Mouse (Mus musculus) kidney, adult 9 months (tissue): ENCODE measurements around the gene Tpt1.

Experiments
- DNase-seq: peaks from one replicate; pipeline ENCODE4 v3.0.0; 2022

Tpt1 gene

DNA sequence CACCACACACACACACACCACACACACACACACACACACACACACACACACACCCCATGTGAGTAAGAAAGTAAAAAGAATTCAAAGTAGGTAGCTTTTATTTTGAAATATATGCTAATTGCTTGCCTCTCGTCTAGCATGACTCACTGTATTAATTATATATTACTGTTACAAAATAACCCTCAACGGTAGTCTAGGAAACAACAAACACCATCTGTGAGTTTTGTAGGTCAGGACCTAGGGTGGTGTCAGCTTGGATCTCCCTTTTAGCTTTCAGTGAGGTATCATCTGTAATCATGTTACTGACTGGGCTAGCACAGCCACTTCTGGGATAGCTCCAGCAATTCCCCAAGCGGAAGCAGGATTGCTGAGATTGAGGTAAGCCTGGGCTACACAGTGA lies 32.4 kb downstream of the Tpt1 start:
- no peak for DNase-seq

DNA sequence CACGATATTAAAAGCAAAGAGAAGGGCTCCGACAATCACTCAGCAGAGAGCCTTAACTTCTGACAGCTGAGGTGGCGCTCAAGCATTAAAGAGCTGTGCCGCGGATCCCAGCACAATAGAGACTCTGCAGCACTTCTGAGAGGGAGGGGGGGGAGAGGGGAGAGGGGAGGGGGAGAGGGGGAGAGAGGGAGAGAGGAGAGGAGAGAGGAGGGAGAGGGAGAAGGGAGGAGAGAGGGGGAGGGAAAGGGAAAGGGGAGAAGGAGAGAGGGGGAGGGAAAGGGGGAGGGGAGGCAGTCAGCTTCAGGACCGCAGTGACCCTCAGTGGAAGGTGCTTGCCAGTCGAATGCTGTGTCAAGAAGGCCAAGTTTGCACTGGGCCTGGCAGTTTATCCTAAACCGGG lies 34.1 kb downstream of the Tpt1 start:
- DNase-seq: no peak

DNA sequence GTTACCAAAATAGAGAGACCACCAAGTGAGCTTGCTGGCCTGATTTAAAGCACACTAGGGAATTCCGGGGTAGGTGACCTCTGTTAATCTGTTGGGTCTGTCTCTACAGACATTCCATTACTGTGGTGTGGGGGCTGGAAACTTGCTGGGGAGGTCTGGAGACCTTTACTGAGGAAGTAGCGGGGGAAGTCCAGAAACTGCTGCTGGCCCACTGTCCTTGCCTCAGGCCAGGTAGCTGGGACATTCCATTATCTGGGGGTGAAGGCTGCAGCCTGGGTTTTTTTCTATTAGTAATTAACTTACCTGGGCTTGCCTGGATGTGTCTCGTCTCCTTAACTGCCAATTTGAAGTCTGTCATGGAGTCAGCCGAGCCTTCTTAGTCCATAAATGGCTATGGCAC lies 37.0 kb downstream of the Tpt1 start:
- no peak for DNase-seq

- DNase-seq: no peak
These were observed 38.4 kb downstream of the Tpt1 start for GRCm38 (mm10) chr14:75883330-75883729.

DNA sequence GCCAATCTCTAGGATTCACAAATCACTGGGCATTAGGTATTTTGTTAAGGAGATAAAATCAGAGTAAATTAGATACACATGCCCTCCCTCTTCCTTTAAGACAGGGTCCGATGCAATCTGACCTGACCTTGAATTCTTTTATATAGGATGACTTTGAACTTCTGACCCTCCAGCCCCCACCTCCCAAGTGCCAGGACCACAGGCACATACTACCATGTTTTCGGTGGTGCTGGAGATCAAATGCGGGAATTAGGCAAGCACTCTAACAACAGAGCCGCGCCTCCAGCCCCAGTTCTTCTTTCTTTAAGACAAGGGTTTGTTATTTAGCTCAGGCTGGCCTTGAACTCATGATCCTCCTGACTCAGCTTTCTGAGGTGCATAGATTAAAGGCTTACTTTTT lies 39.0 kb downstream of the Tpt1 start:
- no peak for DNase-seq

- no peak for DNase-seq
These were observed 47.2 kb downstream of the Tpt1 start for GRCm38 (mm10) chr14:75892118-75892517.
